Mouse (Mus musculus) liver, adult 2 months (tissue): ENCODE results near the gene Pik3cb. TPM values are rescaled to one million over a fixed set of nuclear protein-coding genes. Genes with fewer than 3 reads are reported as not detected.

Experiments
- DNase-seq: peaks from one replicate; pipeline ENCODE4 v3.0.0-alpha.2; 2011; ENCODE audit warnings: low read depth, low spot score; ENCODE audit errors: extremely low read depth
- H3K27ac ChIP-seq: fragments of 200-500 bp; replicated peaks from 2 replicates; pipeline ENCODE4 v1.5.1; 2012; ENCODE audit warnings: low read depth, mild to moderate bottlenecking, control low read depth, inconsistent platforms, low read length; ENCODE audit not compliant: insufficient read depth
- H3K27me3 ChIP-seq: fragments of 200-500 bp; 2 replicates; pipeline ENCODE4 v1.6.1; 2012; ENCODE audit warnings: mild to moderate bottlenecking, moderate library complexity, low read length, inconsistent platforms; ENCODE audit not compliant: control insufficient read depth, insufficient read depth
- H3K36me3 ChIP-seq: fragments of 200-500 bp; 2 replicates; pipeline ENCODE4 v1.6.1; 2012; ENCODE audit warnings: low read length, inconsistent platforms; ENCODE audit not compliant: control insufficient read depth, insufficient read depth
- H3K4me1 ChIP-seq: fragments of 200-500 bp; 2 replicates; pipeline ENCODE4 v1.6.1; 2011; ENCODE audit warnings: low read length; ENCODE audit not compliant: control insufficient read depth, insufficient read depth
- H3K4me3 ChIP-seq: fragments of 200-500 bp; 2 replicates; pipeline ENCODE4 v1.5.1; 2011; ENCODE audit warnings: low read depth, mild to moderate bottlenecking, control low read depth, low read length, moderate library complexity; ENCODE audit not compliant: insufficient read depth
- H3K79me2 ChIP-seq: fragments of 200-500 bp; 2 replicates; pipeline ENCODE4 v1.6.1; 2012; ENCODE audit warnings: inconsistent platforms, mild to moderate bottlenecking, low read length, moderate library complexity; ENCODE audit not compliant: control insufficient read depth, insufficient read depth
- H3K9ac ChIP-seq: fragments of 200-500 bp; 2 replicates; pipeline ENCODE4 v1.6.1; 2012; ENCODE audit warnings: low read depth, mild to moderate bottlenecking, control low read depth, inconsistent platforms, low read length
- CTCF ChIP-seq: fragments of 200-500 bp; IDR thresholded peaks from 2 replicates; pipeline ENCODE4 v1.5.1; 2011; ENCODE audit warnings: low read depth, low read length, control low read depth
- POLR2A ChIP-seq: fragments of 200-500 bp; IDR thresholded peaks from 2 replicates; pipeline ENCODE4 v1.6.1; 2011; ENCODE audit warnings: low read length, control low read depth; ENCODE audit not compliant: insufficient read depth; ENCODE audit errors: extremely low read depth
- WGBS: fragments of 180-500 bp; shearing (Covaris S2); methylation state at CpG from one replicate; pipeline ENCODE4 v1.1.7; 2018; 5-methylcytosine and 5-hydroxymethylcytosine counted together
- polyA plus RNA-seq: library from polyadenylated mRNA; depleted of rRNA; stranded (reverse); fragments of >200 nt; gene quantifications from 2 replicates; pipeline ENCODE4 v1.2.3, GENCODE M21; 2012; rRNA removed
- total RNA-seq: library from RNA; depleted of rRNA; stranded (reverse); fragments of >200 nt; gene quantifications from 2 replicates; pipeline ENCODE4 v1.2.3, GENCODE M21; 2014; rRNA removed

Gene Pik3cb
- 4.2 and 4.6 TPM in 2 replicates for total RNA-seq
- polyA plus RNA-seq = 2.3 and 2.5 TPM in 2 replicates

DNA sequence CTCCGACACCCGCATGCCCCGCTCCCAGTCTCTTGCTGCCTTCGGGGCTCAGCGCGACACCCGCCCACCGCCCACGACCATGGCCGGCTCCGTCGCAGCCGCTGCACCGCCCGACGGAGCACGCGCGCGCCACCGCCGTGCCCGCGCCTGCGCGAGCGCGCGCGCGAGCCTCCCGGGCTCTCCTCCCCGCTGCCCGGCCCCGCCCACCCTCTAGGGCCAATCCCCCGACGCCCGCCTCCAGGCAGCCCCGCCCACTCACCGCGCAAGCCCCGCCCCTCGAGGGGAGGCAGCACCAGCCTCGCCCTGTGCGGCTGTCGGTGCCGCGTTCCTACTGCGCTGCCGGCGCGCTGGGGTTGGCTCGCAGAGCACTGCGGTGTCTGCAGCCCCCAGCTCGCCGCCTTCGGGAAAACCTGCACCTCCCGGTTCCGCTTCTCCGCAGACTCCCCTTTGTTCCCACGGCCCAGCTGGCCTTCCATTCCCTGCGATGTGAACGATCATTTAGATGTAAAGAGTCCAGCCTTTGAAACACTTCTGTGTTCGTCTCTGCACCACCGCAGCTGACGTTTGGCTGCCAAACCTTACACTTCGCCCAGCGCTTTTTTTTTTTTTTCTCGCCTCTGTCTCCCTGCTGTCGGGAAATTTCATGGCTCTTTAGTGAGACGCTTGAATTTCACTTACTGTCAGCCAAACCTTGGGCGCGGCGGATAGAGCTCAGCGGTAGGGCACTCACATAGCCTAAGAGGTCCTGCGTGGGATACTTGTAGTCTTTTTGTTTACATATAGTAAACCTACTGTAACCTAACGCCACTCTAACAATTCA, at the start of gene Pik3cb:
Gene Pik3cb (minus strand): TSS at position 559 of the 820 bp plus-strand sequence.
- DNase-seq = peak; percentile 62
- no peak for TF ChIP-seq CTCF
- peak; percentile 44 for TF ChIP-seq POLR2A
- peaks cover 6% of the 10 kb centered on the region; the same call in 1 of the 2 replicates for H3K4me1 ChIP-seq
- WGBS = under 1% methylated on average over 74 of the region's 77 CpGs
- no peaks in the 10 kb centered on the region for H3K36me3 ChIP-seq
- H3K27me3 ChIP-seq = no peaks in the 10 kb centered on the region
- H3K9ac ChIP-seq = peak within 1 kb of the TSS; percentile 98
- peak within 1 kb of the TSS; percentile 90 for H3K4me3 ChIP-seq
- peaks cover 13% of the 10 kb centered on the region; the same call in 1 of the 2 replicates for H3K79me2 ChIP-seq
- H3K27ac ChIP-seq = peak within 1 kb of the TSS; percentile 71

DNA sequence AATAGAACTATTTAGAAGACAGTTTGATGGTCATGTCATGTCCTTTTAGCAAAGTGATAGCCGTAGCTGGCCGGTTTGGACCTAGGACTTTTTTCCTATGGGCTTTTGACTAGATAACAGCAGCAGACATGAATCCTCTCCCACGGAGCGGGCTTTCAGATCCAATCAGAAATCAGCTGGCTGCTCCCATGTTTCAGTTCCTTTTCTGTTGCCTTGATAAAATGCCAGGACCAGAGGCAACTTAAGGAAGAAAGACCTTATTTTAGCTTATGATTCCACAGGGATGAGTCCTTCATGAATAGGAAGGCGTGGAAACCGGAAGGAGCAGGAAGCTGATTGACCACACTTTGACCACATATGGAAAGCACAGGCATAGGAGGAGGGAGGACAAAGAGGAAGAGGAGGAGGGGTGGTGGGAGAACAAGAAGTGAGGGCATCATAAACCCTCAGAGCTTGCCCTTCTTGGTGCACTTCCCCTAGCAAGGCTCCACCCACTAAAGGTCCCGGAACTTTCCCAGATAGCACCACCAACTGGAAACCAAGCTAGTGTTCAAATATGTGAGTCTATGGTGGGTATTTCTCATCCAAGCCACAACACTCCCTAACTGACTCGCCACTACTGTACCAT, 42.7 kb upstream of the Pik3cb start:
- Histone ChIP-seq H3K9ac (no peak overlapping the region), H3K4me1 (no peaks in the 10 kb centered on the region), H3K36me3 (no peaks in the 10 kb centered on the region), H3K27me3 (no peaks in the 10 kb centered on the region), H3K4me3 (no peak overlapping the region), H3K27ac (no peak overlapping the region), H3K79me2 (no peaks in the 10 kb centered on the region)
- TF ChIP-seq POLR2A (no peak), CTCF (no peak)
- 77% methylated on average over 8 of the region's 8 CpGs for WGBS
- peak; percentile 28 for DNase-seq

DNA sequence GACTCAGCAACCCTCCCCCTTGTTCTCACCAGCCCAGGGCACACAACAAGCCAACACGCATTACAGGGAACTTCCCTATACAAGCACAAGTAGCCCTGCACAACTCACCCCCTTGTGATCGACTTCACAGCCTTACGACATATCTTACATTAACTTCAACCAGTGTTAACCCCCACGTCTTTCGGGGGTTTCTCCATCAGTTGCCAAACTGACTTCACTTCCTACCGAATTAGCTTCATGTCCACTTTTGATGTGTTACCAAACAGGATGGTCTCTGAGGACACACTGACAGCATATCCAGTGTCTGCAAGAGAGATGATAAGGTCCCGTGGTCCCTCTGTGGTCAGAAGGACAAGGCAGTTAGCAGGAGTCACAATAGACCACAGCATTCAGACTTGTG, 41.7 kb upstream of the Pik3cb start:
- Histone ChIP-seq H3K36me3 (no peaks in the 10 kb centered on the region), H3K27ac (no peak overlapping the region), H3K4me3 (no peak overlapping the region), H3K27me3 (no peaks in the 10 kb centered on the region), H3K79me2 (no peaks in the 10 kb centered on the region), H3K4me1 (no peaks in the 10 kb centered on the region), H3K9ac (no peak overlapping the region)
- DNase-seq = peak; percentile 30
- TF ChIP-seq CTCF = no peak
- no peak for TF ChIP-seq POLR2A
- 83% methylated on average over 7 of the region's 7 CpGs for WGBS

DNA sequence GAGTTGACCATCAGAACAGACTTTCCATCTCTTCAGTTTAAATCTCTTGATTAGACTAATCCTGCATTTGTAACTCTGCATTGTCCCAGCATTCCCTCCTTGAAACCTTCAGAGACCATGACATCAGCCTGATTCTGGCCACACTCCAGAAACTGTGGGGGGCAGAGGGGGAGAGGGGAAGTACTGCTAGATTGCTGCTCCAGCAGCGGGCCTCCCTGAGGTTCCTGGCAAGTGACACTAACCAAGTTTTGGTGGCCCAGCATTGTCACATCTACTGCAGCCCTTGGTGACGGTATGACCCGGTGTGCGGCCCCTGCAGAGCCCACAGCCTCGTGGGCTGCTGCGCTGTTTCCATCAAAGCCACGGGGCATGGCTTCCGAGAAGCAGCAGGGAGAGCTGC, 39.9 kb upstream of the Pik3cb start:
- Histone ChIP-seq H3K27ac (no peak overlapping the region), H3K79me2 (no peaks in the 10 kb centered on the region), H3K9ac (no peak overlapping the region), H3K36me3 (no peaks in the 10 kb centered on the region), H3K4me3 (no peak overlapping the region), H3K27me3 (no peaks in the 10 kb centered on the region), H3K4me1 (no peaks in the 10 kb centered on the region)
- DNase-seq = no peak
- 61% methylated on average over 8 of the region's 8 CpGs for WGBS
- TF ChIP-seq CTCF (no peak), POLR2A (no peak)

DNA sequence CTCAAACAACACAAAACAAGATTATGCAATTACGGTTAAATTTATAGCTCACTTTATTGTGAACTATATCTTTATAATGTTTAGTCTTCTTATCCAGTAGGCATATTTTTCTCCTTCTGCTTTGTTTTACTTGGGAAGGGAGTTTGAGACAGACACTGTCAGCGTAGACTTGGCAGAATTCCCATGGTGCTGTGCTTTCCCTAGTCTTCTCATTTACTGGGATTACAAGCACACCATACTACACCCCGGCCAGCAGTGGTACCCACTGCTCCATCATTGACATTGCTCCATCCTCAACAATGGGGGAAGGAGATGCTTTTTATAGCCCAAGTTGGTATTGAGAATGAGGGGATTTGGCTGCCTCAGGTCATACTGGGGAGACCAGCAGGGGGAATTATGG, 38.3 kb upstream of the Pik3cb start:
- no peaks in the 10 kb centered on the region for H3K27me3 ChIP-seq
- no peaks in the 10 kb centered on the region for H3K4me1 ChIP-seq
- no peaks in the 10 kb centered on the region for H3K36me3 ChIP-seq
- H3K79me2 ChIP-seq = no peaks in the 10 kb centered on the region
- H3K4me3 ChIP-seq = no peak overlapping the region
- WGBS = 89% methylated on average over 3 of the region's 3 CpGs
- H3K9ac ChIP-seq = no peak overlapping the region
- no peak for DNase-seq
- no peak for TF ChIP-seq POLR2A
- no peak for TF ChIP-seq CTCF
- no peak overlapping the region for H3K27ac ChIP-seq
